Mouse (Mus musculus) lung, postnatal 0 days (tissue): ENCODE results near the gene Yes1. TPM values are rescaled to one million over a fixed set of nuclear protein-coding genes. Genes with fewer than 3 reads are reported as not detected.

Experiments used
- ATAC-seq: fragments of 200-750 bp; cut with Nextera tagmentation; 2 replicates; pipeline ENCODE4 v1.8.0; 2017; ENCODE audit warnings: moderate library complexity
- DNase-seq: peaks from one replicate; pipeline ENCODE4 v3.0.0-alpha.2; 2016; ENCODE audit warnings: low spot score
- H3K27ac ChIP-seq: fragments of 300-500 bp; sonication (generic); 2 replicates; pipeline ENCODE4 v1.5.1; 2014; ENCODE audit warnings: antibody characterized with exemption, mild to moderate bottlenecking, low read length, mixed read lengths
- H3K27me3 ChIP-seq: fragments of 300-500 bp; sonication (generic); replicated peaks from 2 replicates; pipeline ENCODE4 v1.6.1; 2014; ENCODE audit warnings: low read length, mixed read lengths; ENCODE audit not compliant: insufficient read depth
- H3K36me3 ChIP-seq: fragments of 300-500 bp; sonication (generic); 2 replicates; pipeline ENCODE4 v1.6.1; 2014; ENCODE audit warnings: low read length, mixed read lengths; ENCODE audit not compliant: insufficient read depth
- H3K4me1 ChIP-seq: fragments of 300-500 bp; sonication (generic); 2 replicates; pipeline ENCODE4 v1.6.1; 2014; ENCODE audit warnings: antibody characterized with exemption, low read depth, low read length, mixed read lengths; ENCODE audit not compliant: insufficient read depth
- H3K4me2 ChIP-seq: fragments of 300-500 bp; sonication (generic); replicated peaks from 2 replicates; pipeline ENCODE4 v1.6.1; 2014; ENCODE audit warnings: low read depth, mild to moderate bottlenecking, low read length, moderate library complexity, mixed read lengths
- H3K4me3 ChIP-seq: fragments of 300-500 bp; sonication (generic); 2 replicates; pipeline ENCODE4 v1.5.1; 2014; ENCODE audit warnings: low read depth, low read length
- H3K9ac ChIP-seq: fragments of 300-500 bp; sonication (generic); replicated peaks from 2 replicates; pipeline ENCODE4 v1.6.1; 2014; ENCODE audit warnings: low read depth, mild to moderate bottlenecking
- H3K9me3 ChIP-seq: fragments of 300-500 bp; sonication (generic); 2 replicates; pipeline ENCODE4 v1.6.1; 2016; ENCODE audit warnings: low read length, mixed read lengths
- CTCF ChIP-seq: IDR thresholded peaks from 2 replicates; pipeline ENCODE4 v1.5.1; 2016; ENCODE audit warnings: antibody characterized with exemption, mild to moderate bottlenecking
- EP300 ChIP-seq: IDR thresholded peaks from 2 replicates; pipeline ENCODE4 v1.6.1; 2016; ENCODE audit warnings: antibody characterized with exemption, mild to moderate bottlenecking, control low read depth
- WGBS: fragments of 180-500 bp; shearing (Covaris S2); extraction: QIAGEN DNeasy Blood & Tissue Kit; methylation state at CpG from one replicate; pipeline ENCODE4 v1.1.7; 2014; 5-methylcytosine and 5-hydroxymethylcytosine counted together
- polyA plus RNA-seq: library from polyadenylated mRNA; unstranded; fragments of >200 nt; fragmentation: Nextera tagmentation; extraction: Ambion mirVana; gene quantifications from 2 replicates; pipeline ENCODE4 v1.2.1, GENCODE M21; 2015

The Yes1 gene
- polyA plus RNA-seq, 1 experiment from 2014 or later: 28.5 TPM

DNA sequence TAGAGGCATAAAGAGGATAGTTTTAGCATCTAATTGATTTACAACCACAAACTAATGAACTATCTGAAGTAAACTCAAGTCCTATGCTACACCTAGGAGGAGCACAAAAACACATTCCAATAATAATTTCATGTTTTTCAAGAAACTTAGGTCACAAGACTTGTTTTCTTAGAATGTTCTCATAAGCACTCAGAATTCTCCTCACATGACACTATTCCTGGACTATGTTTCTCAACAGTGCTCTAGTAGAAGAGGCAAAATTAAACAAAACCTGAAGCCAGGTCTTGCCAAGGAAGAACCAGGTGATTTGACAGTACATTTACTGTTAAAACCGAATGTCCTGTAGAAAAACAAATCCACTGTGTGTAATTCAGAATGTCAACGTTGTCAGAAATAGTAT, 71.5 kb downstream of the Yes1 start:
- Histone ChIP-seq H3K4me3 (no peak overlapping the region), H3K27ac (peak overlapping the region; percentile 54), H3K27me3 (no peaks in the 10 kb centered on the region), H3K9ac (no peak overlapping the region), H3K4me2 (no peak overlapping the region), H3K36me3 (no peaks in the 10 kb centered on the region; the same call in 1 of the 2 replicates), H3K4me1 (no peaks in the 10 kb centered on the region), H3K9me3 (no peaks in the 10 kb centered on the region)
- peak; percentile 93 for TF ChIP-seq EP300
- TF ChIP-seq CTCF: no peak
- WGBS: 53% methylated on average over 2 of the region's 2 CpGs
- peak; percentile 65 for ATAC-seq
- peak; percentile 80 for DNase-seq

DNA sequence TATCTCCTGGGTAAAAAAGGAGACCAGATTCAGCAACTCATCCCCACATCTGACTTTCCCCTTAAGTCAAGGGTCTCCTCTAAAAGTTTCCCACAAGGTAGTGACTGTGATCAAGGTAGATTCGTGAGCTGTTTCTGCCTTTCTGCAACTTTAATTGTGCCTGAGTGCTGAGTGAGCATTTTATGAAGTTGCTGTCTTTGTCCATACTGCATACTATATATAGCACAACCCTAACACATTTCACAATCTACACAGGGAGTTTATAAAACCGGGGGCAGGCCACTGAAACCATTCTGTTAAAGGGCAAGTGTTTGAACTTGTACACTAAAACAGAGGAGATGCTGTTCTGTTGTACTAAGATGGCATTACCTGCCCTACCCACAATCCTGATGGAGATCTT, 82.4 kb downstream of the Yes1 start:
- H3K27me3 ChIP-seq: no peaks in the 10 kb centered on the region
- no peaks in the 10 kb centered on the region for H3K9me3 ChIP-seq
- H3K9ac ChIP-seq: no peak overlapping the region
- no peak overlapping the region for H3K4me2 ChIP-seq
- H3K27ac ChIP-seq: no peak overlapping the region
- peak; percentile 63 for DNase-seq
- ATAC-seq: no peak
- TF ChIP-seq EP300 (no peak), CTCF (no peak)
- WGBS: 34% methylated on average over 2 of the region's 2 CpGs
- no peaks in the 10 kb centered on the region for H3K36me3 ChIP-seq
- H3K4me3 ChIP-seq: no peak overlapping the region
- H3K4me1 ChIP-seq: no peaks in the 10 kb centered on the region

DNA sequence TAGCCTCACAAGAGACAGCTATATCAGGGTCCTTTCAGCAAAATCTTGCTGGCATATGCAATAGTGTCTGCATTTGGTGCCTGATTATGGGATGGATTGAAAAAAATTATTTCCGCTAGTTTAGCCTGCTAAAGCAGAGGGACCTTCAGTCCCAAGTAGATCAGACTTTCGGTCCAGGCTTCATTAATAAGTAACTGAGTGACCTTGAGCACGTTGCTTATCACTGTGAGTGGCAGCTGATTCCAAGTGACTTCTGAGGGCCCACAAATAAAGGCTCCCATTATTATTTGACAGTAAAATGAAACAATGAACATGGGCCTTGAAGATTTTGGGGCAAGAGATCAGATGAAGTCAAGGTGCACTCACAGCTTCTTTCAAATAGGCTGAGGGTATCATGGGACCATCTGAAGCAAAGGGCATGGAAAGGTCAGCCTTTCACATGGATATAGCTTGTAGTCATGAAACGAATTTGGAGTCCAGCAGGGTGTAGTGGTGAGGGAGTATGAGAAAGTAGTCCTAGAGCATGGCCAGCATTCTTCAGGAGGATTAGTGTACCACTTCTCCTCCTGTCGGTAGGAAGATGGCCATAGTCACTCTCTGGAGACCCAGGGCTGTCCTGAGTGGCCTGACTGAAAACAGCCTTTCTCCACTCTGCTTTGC, 86.4 kb downstream of the Yes1 start:
- Histone ChIP-seq H3K9ac (no peak overlapping the region), H3K36me3 (no peaks in the 10 kb centered on the region), H3K4me1 (no peaks in the 10 kb centered on the region), H3K27me3 (no peaks in the 10 kb centered on the region), H3K4me3 (no peak overlapping the region), H3K27ac (no peak overlapping the region), H3K9me3 (no peaks in the 10 kb centered on the region), H3K4me2 (no peak overlapping the region)
- ATAC-seq (no peak), DNase-seq (no peak)
- TF ChIP-seq EP300 (no peak), CTCF (no peak)
- 56% methylated on average over 5 of the region's 5 CpGs for WGBS

DNA sequence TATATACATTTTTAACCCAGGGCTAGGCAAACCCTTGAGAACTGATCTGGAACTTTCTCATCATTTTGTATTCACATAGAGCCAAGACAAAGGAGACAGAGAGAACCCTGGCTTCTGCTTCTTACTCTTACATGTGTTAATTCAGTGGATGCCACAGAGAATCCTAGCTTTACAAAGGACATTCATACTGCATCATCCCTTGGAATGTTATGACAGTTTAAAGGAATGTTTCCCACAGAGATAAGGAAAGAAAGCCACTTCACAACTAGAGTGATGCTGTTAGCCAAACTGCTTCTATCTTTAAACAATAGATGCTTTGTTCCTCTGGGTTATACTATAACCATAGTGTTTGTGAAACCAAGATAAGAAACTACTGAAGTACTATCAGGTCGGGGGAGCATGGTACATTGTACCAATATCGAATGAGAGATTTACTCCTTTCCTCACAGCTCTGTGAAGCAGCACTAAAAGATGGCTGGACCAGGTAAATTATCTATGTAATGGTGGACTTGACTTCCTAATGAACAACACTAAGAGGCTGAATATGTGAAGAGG, 95.3 kb downstream of the Yes1 start:
- Histone ChIP-seq H3K4me3 (no peak overlapping the region), H3K27ac (no peak overlapping the region), H3K9ac (no peak overlapping the region), H3K4me1 (no peaks in the 10 kb centered on the region), H3K27me3 (no peaks in the 10 kb centered on the region), H3K9me3 (no peaks in the 10 kb centered on the region), H3K36me3 (no peaks in the 10 kb centered on the region), H3K4me2 (no peak overlapping the region)
- WGBS: 45% methylated on average over 2 of the region's 2 CpGs
- DNase-seq: no peak
- TF ChIP-seq CTCF (no peak), EP300 (no peak)
- ATAC-seq: no peak

DNA sequence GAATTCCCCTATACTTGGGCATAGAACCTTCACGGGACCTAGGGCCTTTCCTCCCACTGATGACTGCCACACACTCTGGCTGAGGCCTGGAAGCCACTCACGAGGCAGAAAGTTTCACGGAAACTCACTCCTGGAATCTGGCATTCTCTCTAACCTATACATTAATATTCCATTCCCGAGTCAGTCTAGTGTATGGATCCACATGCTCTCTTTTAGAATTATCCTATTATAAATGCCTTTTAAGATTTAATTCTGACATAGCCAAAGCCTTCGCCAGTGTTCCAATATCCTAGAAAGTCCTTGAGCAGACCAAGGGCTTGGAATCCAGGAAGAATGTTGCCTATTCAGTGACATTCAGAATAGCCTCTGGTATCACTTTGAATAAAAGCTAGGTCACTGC, 100.5 kb downstream of the Yes1 start:
- no peak for DNase-seq
- Histone ChIP-seq H3K4me1 (peaks cover 3% of the 10 kb centered on the region; the same call in 1 of the 2 replicates), H3K9ac (no peak overlapping the region), H3K4me2 (no peak overlapping the region), H3K27ac (no peak overlapping the region), H3K9me3 (no peaks in the 10 kb centered on the region), H3K36me3 (no peaks in the 10 kb centered on the region), H3K4me3 (no peak overlapping the region), H3K27me3 (no peaks in the 10 kb centered on the region)
- 66% methylated on average over 5 of the region's 5 CpGs for WGBS
- no peak for ATAC-seq
- TF ChIP-seq CTCF (no peak), EP300 (no peak)

DNA sequence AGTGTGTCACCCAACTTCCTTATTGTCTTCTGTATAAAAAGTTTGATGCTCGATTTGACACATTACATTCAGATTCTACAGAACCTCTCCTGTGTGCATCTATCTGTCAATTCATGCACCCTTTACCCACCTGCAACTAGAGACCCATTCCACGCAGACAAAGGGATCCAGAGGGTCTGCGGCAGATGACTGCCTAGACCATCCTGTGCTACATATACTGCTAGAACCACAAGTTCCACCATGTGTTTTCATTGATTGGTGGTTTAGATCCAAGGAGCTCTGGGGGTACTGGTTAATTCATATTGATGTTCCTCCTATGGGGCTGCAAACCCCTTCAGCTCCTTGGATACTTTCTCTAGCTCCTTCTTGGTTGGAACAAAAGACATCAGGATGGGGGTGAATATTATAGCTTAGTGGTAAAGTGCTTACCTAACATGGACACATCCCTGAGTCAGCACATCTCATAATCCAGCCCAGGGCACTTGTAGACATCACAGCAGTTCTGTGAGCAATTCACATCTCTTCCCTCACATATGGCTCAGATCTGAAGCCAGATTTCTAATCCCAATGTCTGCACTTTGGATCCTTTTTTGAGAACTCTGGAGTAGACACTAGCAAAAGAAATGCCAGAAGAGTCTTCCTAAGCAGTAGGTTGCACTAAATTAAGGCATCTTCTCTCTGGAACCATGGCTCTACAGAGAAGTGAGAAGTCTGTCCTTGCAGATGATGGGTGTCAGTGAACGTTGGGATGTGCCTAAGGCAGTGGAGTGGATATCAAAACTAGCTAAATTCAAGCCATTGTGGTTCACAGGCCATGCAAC, 101.5 kb downstream of the Yes1 start:
- H3K4me3 ChIP-seq: no peak overlapping the region
- ATAC-seq: no peak
- no peak for DNase-seq
- H3K27me3 ChIP-seq: no peaks in the 10 kb centered on the region
- TF ChIP-seq EP300: no peak
- TF ChIP-seq CTCF: no peak
- WGBS: 64% methylated on average over 4 of the region's 4 CpGs
- no peak overlapping the region for H3K4me2 ChIP-seq
- no peaks in the 10 kb centered on the region for H3K36me3 ChIP-seq
- H3K9me3 ChIP-seq: no peaks in the 10 kb centered on the region
- no peak overlapping the region for H3K9ac ChIP-seq
- H3K4me1 ChIP-seq: peaks cover 3% of the 10 kb centered on the region; the same call in 1 of the 2 replicates
- H3K27ac ChIP-seq: no peak overlapping the region
